Mouse (Mus musculus): ENCODE data around the gene Cask.

DNA sequence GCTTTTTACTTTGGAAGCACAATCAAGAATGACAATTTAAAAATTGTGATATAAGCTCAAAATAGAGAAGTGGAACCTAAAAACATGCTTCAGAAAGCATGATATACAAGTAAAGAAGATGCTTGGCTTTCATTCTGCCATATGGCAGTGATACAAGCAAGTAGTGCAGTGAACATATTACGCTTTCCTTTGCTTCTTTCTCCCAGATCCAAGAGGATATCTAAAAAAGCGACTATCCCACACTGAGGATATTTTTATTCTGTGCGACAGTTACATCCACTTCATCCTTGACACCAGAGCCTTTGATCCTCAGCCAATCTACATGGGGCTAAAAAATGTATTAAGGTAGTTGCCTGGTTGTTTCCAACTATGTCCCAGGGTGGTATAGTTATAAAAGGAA is 169.4 kb downstream of the Cask start:
- TF ChIP-seq POLR2A (IDR thresholded peaks at IDR 0.05; ENCODE audit: insufficient read depth, low read depth, low read length) (no peak), CTCF (IDR thresholded peaks at IDR 0.05) (no peak)

Data from heart, adult 2 months (tissue).